Mouse (Mus musculus) olfactory bulb, adult 2 months (tissue): ENCODE data around the gene Olfr646. TPM values are rescaled to one million over a fixed set of nuclear protein-coding genes. Genes with fewer than 3 reads are reported as not detected.

Source experiments
- H3K27ac ChIP-seq: fragments of 200-500 bp; 2 replicates; pipeline ENCODE4 v1.5.1; 2012; ENCODE audit warnings: low read depth, low read length; ENCODE audit not compliant: insufficient read depth
- H3K4me1 ChIP-seq: fragments of 200-500 bp; 2 replicates; pipeline ENCODE4 v1.6.1; 2012; ENCODE audit warnings: low read length; ENCODE audit not compliant: control insufficient read depth, insufficient read depth
- H3K4me3 ChIP-seq: fragments of 200-500 bp; 2 replicates; pipeline ENCODE4 v1.5.1; 2012; ENCODE audit warnings: mild to moderate bottlenecking, low read depth, low read length, moderate library complexity; ENCODE audit not compliant: insufficient read depth
- CTCF ChIP-seq: fragments of 200-500 bp; IDR thresholded peaks from 2 replicates; pipeline ENCODE4 v1.5.1; 2012; ENCODE audit warnings: low read depth, mild to moderate bottlenecking, low read length, moderate library complexity; ENCODE audit not compliant: insufficient read depth
- POLR2A ChIP-seq: fragments of 200-500 bp; IDR thresholded peaks from 2 replicates; pipeline ENCODE4 v1.6.1; 2012; ENCODE audit warnings: mild to moderate bottlenecking, low read depth, low read length, moderate library complexity; ENCODE audit not compliant: insufficient read depth
- WGBS: fragments of 180-500 bp; shearing (Covaris S2); methylation state at CpG from one replicate; pipeline ENCODE4 v1.1.7; 2018; 5-methylcytosine and 5-hydroxymethylcytosine counted together
- polyA plus RNA-seq: library from polyadenylated mRNA; stranded (reverse); fragments of >200 nt; gene quantifications from 2 replicates; pipeline ENCODE4 v1.2.4, GENCODE M21; 2012; ENCODE audit warnings: low replicate concordance; ENCODE audit not compliant: missing spikeins, insufficient read depth, insufficient read length

Olfr646 gene
- polyA plus RNA-seq, result not detected in 2 replicates

GRCm38 (mm10) chr7:104104757-104104972 is at the start of gene Olfr646:
TSS of gene Olfr646 (plus strand) at chr7:104104873.
- TF ChIP-seq CTCF, result no peak
- no peak for TF ChIP-seq POLR2A
- no peak within 1 kb of the TSS for H3K4me3 ChIP-seq
- no peaks in the 10 kb centered on the region for H3K4me1 ChIP-seq
- H3K27ac ChIP-seq, result no peak within 1 kb of the TSS

- 91% methylated on average over 1 of the region's 1 CpGs for WGBS
- Histone ChIP-seq H3K4me1 (no peaks in the 10 kb centered on the region), H3K27ac (no peak overlapping the region), H3K4me3 (no peak overlapping the region)
- TF ChIP-seq CTCF (no peak), POLR2A (no peak)
Observed at GRCm38 (mm10) chr7:104059215-104059614, 45.5 kb upstream of the Olfr646 start.

- no peak within 1 kb of the TSS for H3K27ac ChIP-seq
- 51% methylated on average over 2 of the region's 2 CpGs for WGBS
- no peak within 1 kb of the TSS for H3K4me3 ChIP-seq
- TF ChIP-seq POLR2A (no peak), CTCF (no peak)
- H3K4me1 ChIP-seq, result no peaks in the 10 kb centered on the region
Observed at GRCm38 (mm10) chr7:104061345-104061744, 43.3 kb upstream of the Olfr646 start, which contains the start of gene 4930516K23Rik. TSS of gene 4930516K23Rik (minus strand) at chr7:104061445.

GRCm38 (mm10) chr7:104071769-104072168 is 32.9 kb upstream of the Olfr646 start, which contains the start of gene Olfr644:
TSS of gene Olfr644 (minus strand) at chr7:104071869.
- H3K4me1 ChIP-seq, result no peaks in the 10 kb centered on the region
- WGBS, result 66% methylated on average over 2 of the region's 2 CpGs
- no peak for TF ChIP-seq CTCF
- TF ChIP-seq POLR2A, result no peak
- no peak within 1 kb of the TSS for H3K27ac ChIP-seq
- no peak within 1 kb of the TSS for H3K4me3 ChIP-seq

- no peak for TF ChIP-seq POLR2A
- TF ChIP-seq CTCF, result no peak
- 79% methylated on average over 1 of the region's 1 CpGs for WGBS
- no peak within 1 kb of the TSS for H3K27ac ChIP-seq
- H3K4me1 ChIP-seq, result no peaks in the 10 kb centered on the region
- H3K4me3 ChIP-seq, result no peak within 1 kb of the TSS
Observed at GRCm38 (mm10) chr7:104085365-104085764, 19.3 kb upstream of the Olfr646 start, which contains the start of gene Olfr645. TSS of gene Olfr645 (minus strand) at chr7:104085465.

DNA sequence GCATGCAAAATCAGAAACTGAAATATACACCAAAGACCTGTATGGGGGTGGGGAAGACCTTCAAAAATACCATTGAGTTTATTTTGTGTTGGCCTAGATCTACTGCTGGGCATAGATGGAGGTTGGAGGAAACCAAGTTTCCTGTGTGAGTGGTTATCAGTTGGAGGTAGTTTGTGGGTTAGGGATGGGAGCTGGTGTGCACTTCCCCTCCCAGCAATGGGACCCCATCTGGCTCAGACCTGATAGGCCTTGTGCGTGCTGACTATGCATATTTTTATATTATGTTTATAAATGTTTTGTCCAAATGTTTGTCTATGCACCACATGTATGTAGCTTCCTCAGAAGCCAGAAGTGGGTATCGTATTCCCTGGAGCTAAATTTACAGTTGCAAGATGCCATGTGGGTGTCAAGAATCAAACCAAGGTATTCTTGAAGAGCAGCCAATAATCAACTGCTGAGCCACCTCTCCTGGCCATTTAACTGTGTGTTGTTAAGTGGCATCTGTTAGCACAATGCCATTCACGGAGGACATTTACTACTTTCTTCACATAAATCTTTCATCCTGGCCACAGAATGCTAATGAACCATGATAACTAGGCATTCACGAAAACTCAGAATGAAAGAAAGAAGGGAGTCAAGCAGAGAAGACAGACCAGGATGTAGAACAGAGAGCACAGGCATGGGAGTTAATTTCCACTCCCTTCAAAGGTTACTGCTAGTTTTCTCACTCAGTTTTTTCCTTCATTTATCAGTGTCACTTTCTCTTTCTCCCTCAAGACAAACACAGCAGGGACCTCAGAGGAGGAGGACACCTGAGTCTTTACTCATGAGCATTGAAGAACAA is 538 bp upstream of the Olfr646 start:
- no peak overlapping the region for H3K4me3 ChIP-seq
- H3K27ac ChIP-seq, result no peak overlapping the region
- TF ChIP-seq CTCF (no peak), POLR2A (no peak)
- WGBS, result 59% methylated on average over 4 of the region's 4 CpGs
- H3K4me1 ChIP-seq, result no peaks in the 10 kb centered on the region

- Histone ChIP-seq H3K27ac (no peak within 1 kb of the TSS), H3K4me1 (no peaks in the 10 kb centered on the region), H3K4me3 (no peak within 1 kb of the TSS)
- TF ChIP-seq CTCF (no peak), POLR2A (no peak)
- 93% methylated on average over 5 of the region's 5 CpGs for WGBS
Observed at GRCm38 (mm10) chr7:104129726-104130125, 25.1 kb downstream of the Olfr646 start, which contains the start of gene Ubqln5. TSS of gene Ubqln5 (minus strand) at chr7:104129826.

DNA sequence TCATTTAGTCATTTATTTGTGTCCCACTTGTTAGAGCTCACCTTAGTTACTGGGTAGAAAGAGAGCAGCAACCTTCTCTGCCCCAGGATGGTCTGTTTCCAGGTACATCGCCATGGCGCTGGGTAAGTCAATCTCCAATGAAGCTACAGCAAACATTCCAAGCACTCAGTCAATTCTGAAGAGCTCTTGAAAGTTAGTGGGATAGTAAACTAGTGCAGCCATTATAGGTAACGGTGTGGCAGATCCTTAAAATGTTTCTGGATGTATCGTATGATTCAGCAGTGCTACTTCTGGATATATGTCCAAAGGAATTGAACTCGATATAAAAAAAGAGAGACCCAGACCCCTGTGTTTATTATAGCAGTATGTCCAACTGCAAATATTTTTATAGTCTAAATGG is 32.6 kb downstream of the Olfr646 start, which contains the start of gene Olfr643:
Gene Olfr643 (minus strand): TSS at position 101 of the 400 bp plus-strand sequence.
- TF ChIP-seq CTCF (no peak), POLR2A (no peak)
- H3K4me3 ChIP-seq, result no peak within 1 kb of the TSS
- no peak within 1 kb of the TSS for H3K27ac ChIP-seq
- no peaks in the 10 kb centered on the region for H3K4me1 ChIP-seq
- WGBS, result 91% methylated on average over 5 of the region's 5 CpGs

DNA sequence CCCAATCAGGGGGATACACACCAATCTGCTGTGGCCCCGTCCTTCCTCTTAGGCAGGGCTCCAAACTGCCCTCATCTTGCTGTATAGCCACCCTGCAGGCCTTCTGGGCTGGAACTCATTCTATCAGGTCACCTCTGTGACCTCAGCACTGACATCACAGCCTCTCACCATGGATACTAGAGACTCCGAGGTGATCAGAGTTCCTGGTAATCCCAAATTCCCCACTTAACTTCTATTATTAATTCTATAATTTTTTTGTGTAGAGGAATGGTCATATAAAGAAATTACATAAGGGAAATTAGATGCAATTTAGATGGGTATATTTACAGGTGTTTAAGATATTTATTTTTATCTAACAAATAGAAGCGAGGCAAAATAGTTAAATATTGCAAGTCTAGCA is 38.5 kb downstream of the Olfr646 start, which contains the start of gene Ubqln3:
Gene Ubqln3 (minus strand): TSS at position 101 of the 400 bp plus-strand sequence.
- Histone ChIP-seq H3K27ac (no peak within 1 kb of the TSS), H3K4me1 (no peaks in the 10 kb centered on the region), H3K4me3 (no peak within 1 kb of the TSS)
- WGBS, result 79% methylated on average over 3 of the region's 3 CpGs
- TF ChIP-seq CTCF, result no peak
- TF ChIP-seq POLR2A, result no peak
